Mouse (Mus musculus): ENCODE measurements around the gene 2810408A11Rik.

- TF ChIP-seq CTCF (IDR thresholded peaks at IDR 0.05; ENCODE audit: low read depth, low read length) (no peak), POLR2A (IDR thresholded peaks at IDR 0.05; ENCODE audit: insufficient read depth, low read length) (no peak)
Observed at GRCm38 (mm10) chr11:69901993-69902392, 1.2 kb upstream of the 2810408A11Rik start.
